Comparison of ENCODE assay signal across 8 mouse cellular contexts in genomic region chr6:50455829-50456469, GRCm38 (mm10). TPM values are rescaled to one million over a fixed set of nuclear protein-coding genes. Genes with fewer than 3 reads are reported as not detected.
A peak's percentile ranks its signal among the peaks of the same experiment; 100 is the strongest.
DNase-seq lines count a peak whose midpoint lies in the region; ATAC-seq and TF ChIP-seq lines count a peak whose summit lies in the region.

Gene Osbpl3, minus strand, starts transcription at chr6:50456201.

- no peaks in the 10 kb centered on the region for H3K9me3 ChIP-seq in embryonic facial prominence, embryonic 15.5 days (replicated peaks)
- no peaks in the 10 kb centered on the region for H3K9me3 ChIP-seq in limb, embryonic 14.5 days (ENCODE audit: control insufficient read depth, low read length)
- H3K9me3 ChIP-seq in midbrain, postnatal 0 days (ENCODE audit: low read length): no peaks in the 10 kb centered on the region

- H3K4me3 ChIP-seq in embryonic facial prominence, embryonic 15.5 days (replicated peaks): peak within 1 kb of the TSS; percentile 74
- H3K4me3 ChIP-seq in limb, embryonic 14.5 days (replicated peaks; ENCODE audit: low read length): peak within 1 kb of the TSS; percentile 68
- peak within 1 kb of the TSS; percentile 53 for H3K4me3 ChIP-seq in midbrain, postnatal 0 days (ENCODE audit: low read depth, low read length)

- TF ChIP-seq POLR2A in limb, embryonic 14.5 days (IDR thresholded peaks at IDR 0.05; ENCODE audit: borderline replicate concordance, extremely low read depth, insufficient read depth, insufficient read length): no peak

- H3K27me3 ChIP-seq in embryonic facial prominence, embryonic 15.5 days: no peaks in the 10 kb centered on the region
- H3K27me3 ChIP-seq in limb, embryonic 14.5 days (ENCODE audit: control insufficient read depth, insufficient read depth, low read length): no peaks in the 10 kb centered on the region
- 0 out of 2 replicates have a peak, but pooled peaks cover 2% of the 10 kb centered on the region for H3K27me3 ChIP-seq in midbrain, postnatal 0 days (ENCODE audit: insufficient read depth, low read length)

- H3K4me2 ChIP-seq in embryonic facial prominence, embryonic 15.5 days (replicated peaks): peak within 1 kb of the TSS; percentile 84
- H3K4me2 ChIP-seq in limb, embryonic 14.5 days (replicated peaks; ENCODE audit: low read depth, low read length, severe bottlenecking): peak within 1 kb of the TSS; percentile 95
- H3K4me2 ChIP-seq in midbrain, postnatal 0 days (ENCODE audit: low read depth, low read length, poor library complexity, severe bottlenecking): peak within 1 kb of the TSS; percentile 89

- H3K4me1 ChIP-seq in embryonic facial prominence, embryonic 15.5 days: peaks cover 26% of the 10 kb centered on the region
- peaks cover 17% of the 10 kb centered on the region for H3K4me1 ChIP-seq in limb, embryonic 14.5 days (ENCODE audit: control insufficient read depth, insufficient read depth, low read length)
- no peaks in the 10 kb centered on the region; the same call in 1 of the 2 replicates for H3K4me1 ChIP-seq in midbrain, postnatal 0 days (ENCODE audit: insufficient read depth, low read length)

- under 1% methylated on average over 45 of the region's 45 CpGs for WGBS in embryonic facial prominence, embryonic 15.5 days
- under 1% methylated on average over 38 of the region's 45 CpGs for WGBS in limb, embryonic 14.5 days
- WGBS in midbrain, postnatal 0 days: under 1% methylated on average over 45 of the region's 45 CpGs

- H3K27ac ChIP-seq in embryonic facial prominence, embryonic 15.5 days (replicated peaks): peak within 1 kb of the TSS; percentile 88
- H3K27ac ChIP-seq in limb, embryonic 14.5 days (replicated peaks; ENCODE audit: low read depth, low read length): peak within 1 kb of the TSS; percentile 80
- H3K27ac ChIP-seq in midbrain, postnatal 0 days (ENCODE audit: low read depth, low read length): peak within 1 kb of the TSS; percentile 38

- ATAC-seq in embryonic facial prominence, embryonic 15.5 days (ENCODE audit: insufficient number of reproducible peaks, low FRiP score, low TSS enrichment, low read depth): peak; percentile 96
- peak; percentile 97 for ATAC-seq in limb, embryonic 14.5 days (ENCODE audit: low FRiP score, low read depth)
- peak; percentile 94 for ATAC-seq in midbrain, postnatal 0 days (ENCODE audit: low FRiP score)

- peak within 1 kb of the TSS; percentile 53 for H3K9ac ChIP-seq in embryonic facial prominence, embryonic 15.5 days
- peak within 1 kb of the TSS; percentile 70 for H3K9ac ChIP-seq in limb, embryonic 14.5 days (ENCODE audit: low read depth, low read length, severe bottlenecking)
- H3K9ac ChIP-seq in midbrain, postnatal 0 days (replicated peaks; ENCODE audit: low read length, poor library complexity, severe bottlenecking): peak within 1 kb of the TSS; percentile 61

- no peaks in the 10 kb centered on the region for H3K36me3 ChIP-seq in embryonic facial prominence, embryonic 15.5 days
- H3K36me3 ChIP-seq in limb, embryonic 14.5 days (ENCODE audit: control insufficient read depth, insufficient read depth, low read length): no peaks in the 10 kb centered on the region
- H3K36me3 ChIP-seq in midbrain, postnatal 0 days (ENCODE audit: insufficient read depth, low read length): no peaks in the 10 kb centered on the region

- peak; percentile 65 for TF ChIP-seq CTCF in midbrain, postnatal 0 days (IDR thresholded peaks at IDR 0.05)

- peak; percentile 97 for DNase-seq in 3134 (ENCODE audit: extremely low read depth, insufficient read length, low spot score)
- peak; percentile 52 to 72 for DNase-seq in adrenal gland, postnatal 4 days (ENCODE audit: low spot score in 2 of 2)
- DNase-seq in heart, adult 8-10 months (ENCODE audit: low spot score): peak; percentile 87
- DNase-seq in kidney, adult 9 months: peak; percentile 97
- peak; percentile 96 for DNase-seq in limb, embryonic 14.5 days (ENCODE audit: low spot score)
- peak; percentile 93 for DNase-seq in midbrain, postnatal 0 days (ENCODE audit: low spot score)
- peak; percentile 20 to 37 for DNase-seq in spleen, postnatal 14 days (ENCODE audit: low spot score in 2 of 2)

RNA-seq across cellular contexts. Expression of gene Osbpl3, which starts in this region (rescaled TPM):
- total RNA-seq in adrenal gland, postnatal 4 days (2021): 10 to 100 TPM; 56.0 to 58.5 TPM
- 12.2 and 14.5 TPM in 2 replicates for polyA plus RNA-seq in embryonic facial prominence, embryonic 15.5 days (2015; fragmentation: Nextera tagmentation; extraction: Ambion mirVana)
- total RNA-seq in heart, adult 8-10 months (2022): 10 to 100 TPM; 20.2 to 31.0 (median 25.7) TPM
- 18.2 and 19.8 TPM in 2 replicates for polyA plus RNA-seq in limb, embryonic 14.5 days (2012; rRNA removed)
- 10.9 and 11.9 TPM in 2 replicates for polyA plus RNA-seq in limb, embryonic 14.5 days (2014; fragmentation: Nextera tagmentation; extraction: Ambion mirVana)
- 9.5 and 9.7 TPM in 2 replicates for total RNA-seq in midbrain, postnatal 0 days (2014; rRNA removed)
- 4.2 and 5.5 TPM in 2 replicates for polyA plus RNA-seq in midbrain, postnatal 0 days (2015; fragmentation: Nextera tagmentation; extraction: Ambion mirVana)

Comparison
In these comparisons a context has a peak if more than half of its experiments do, and no peak if none do; other contexts are left out.
1. Peak in every context shown above with its lines: DNase-seq, ATAC-seq, H3K4me3 ChIP-seq and H3K27ac ChIP-seq.
2. DNase-seq: peak in every context shown above with its lines; median percentile 97 in 3134; 97 in kidney, adult 9 months; 96 in limb, embryonic 14.5 days; 93 in midbrain, postnatal 0 days; 87 in heart, adult 8-10 months; 62 in adrenal gland, postnatal 4 days; 28 in spleen, postnatal 14 days.
3. H3K27ac ChIP-seq: peak in every context shown above with its lines; median percentile 88 in embryonic facial prominence, embryonic 15.5 days; 80 in limb, embryonic 14.5 days; 38 in midbrain, postnatal 0 days.